Mouse (Mus musculus) heart, postnatal 4 days (tissue): Measurements from ENCODE around the gene Pold1. TPM values are rescaled to one million over a fixed set of nuclear protein-coding genes. Genes with fewer than 3 reads are reported as not detected.

Experiments
- DNase-seq: peaks from one replicate; pipeline ENCODE4 v3.0.0; 2021
- total RNA-seq, 2 experiments: library from RNA; stranded (reverse); gene quantifications; 2 replicates each; pipeline ENCODE4 v1.2.3; 2021

The Pold1 gene
- total RNA-seq, 2 experiments from 2014 or later = 42.4 to 46.5 TPM

DNA sequence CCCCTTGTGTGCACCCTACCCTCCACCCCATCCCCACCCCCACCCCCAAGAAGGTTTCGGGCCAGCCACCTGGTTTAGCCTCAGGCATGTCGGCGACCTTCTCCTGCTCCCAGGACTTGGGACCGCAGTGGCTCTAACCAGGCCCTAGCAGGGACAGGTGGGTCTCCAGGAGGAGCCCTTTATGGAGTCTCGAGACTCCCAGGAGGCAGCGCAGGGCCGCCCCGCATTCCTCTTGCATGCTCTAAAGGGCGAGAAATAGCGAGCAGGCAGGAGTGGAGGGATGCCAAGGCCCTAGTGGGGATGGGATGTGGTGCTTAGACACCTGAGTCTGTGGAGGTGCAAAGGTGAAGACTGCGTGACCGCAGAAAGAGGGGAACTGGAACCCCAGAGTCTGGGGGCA, 24.1 kb downstream of the Pold1 start, which contains the start of gene Mybpc2:
Mybpc2 (minus strand) TSS at position 155 of the 400 bp plus-strand sequence.
- DNase-seq = peak; percentile 78

DNA sequence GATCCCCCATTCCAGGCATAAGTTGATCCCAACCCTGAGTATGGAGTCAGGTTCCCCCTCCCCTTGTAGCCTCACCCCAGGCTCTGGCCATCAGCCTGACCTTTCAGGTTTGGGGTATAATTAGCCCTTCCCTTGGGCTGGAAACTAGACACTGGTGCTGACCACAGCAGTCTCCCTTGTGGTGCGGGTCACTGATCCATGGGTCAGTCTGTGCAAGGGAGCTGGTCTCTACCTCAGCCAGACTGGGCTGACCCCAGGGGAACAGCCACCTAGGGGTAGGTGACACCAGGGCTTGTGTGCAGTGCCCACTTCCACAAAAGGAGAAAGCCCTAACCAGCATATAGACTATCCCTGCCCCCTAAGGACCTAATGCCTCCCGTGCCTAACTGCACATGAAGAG, 25.6 kb downstream of the Pold1 start:
- DNase-seq = no peak

DNA sequence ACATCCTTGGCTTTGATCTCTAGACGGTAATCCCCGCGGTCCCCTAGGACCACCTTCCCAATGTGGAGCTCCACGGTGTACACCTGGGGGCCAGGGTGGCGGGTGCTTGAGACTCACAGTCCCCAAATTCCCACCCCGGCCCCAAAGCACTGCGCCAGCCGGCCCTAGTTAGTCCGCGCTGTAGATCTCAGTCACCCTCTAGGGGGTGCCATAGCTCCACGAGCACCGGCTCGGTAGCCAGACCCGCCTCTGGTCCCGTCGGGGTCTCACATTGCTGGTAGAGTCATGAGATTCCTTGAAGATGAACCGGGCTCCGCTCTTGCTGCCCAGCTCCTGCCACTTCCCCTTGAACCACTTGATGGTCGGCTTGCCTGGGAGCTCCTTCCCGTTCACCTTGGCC, 26.9 kb downstream of the Pold1 start:
- peak; percentile 77 for DNase-seq

DNA sequence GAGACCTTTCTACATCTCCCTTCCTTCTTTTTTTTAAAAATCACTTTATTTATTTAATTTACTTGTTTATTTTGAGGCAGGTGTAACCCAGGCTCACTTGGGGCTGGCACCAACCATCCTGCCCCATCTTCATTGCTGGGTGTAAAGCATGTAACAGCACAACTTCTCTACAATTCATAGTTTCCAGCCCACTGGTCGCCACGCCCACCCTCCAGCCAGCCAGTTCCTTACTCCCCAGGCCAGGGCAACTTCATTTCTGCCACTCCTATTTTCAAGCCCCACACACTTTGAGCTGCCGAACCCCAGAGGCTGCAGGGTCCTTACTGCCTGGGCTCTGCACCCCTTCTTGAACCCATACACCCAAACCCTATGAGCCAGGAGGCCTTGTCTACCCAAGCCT, 27.7 kb downstream of the Pold1 start:
- DNase-seq = no peak

DNA sequence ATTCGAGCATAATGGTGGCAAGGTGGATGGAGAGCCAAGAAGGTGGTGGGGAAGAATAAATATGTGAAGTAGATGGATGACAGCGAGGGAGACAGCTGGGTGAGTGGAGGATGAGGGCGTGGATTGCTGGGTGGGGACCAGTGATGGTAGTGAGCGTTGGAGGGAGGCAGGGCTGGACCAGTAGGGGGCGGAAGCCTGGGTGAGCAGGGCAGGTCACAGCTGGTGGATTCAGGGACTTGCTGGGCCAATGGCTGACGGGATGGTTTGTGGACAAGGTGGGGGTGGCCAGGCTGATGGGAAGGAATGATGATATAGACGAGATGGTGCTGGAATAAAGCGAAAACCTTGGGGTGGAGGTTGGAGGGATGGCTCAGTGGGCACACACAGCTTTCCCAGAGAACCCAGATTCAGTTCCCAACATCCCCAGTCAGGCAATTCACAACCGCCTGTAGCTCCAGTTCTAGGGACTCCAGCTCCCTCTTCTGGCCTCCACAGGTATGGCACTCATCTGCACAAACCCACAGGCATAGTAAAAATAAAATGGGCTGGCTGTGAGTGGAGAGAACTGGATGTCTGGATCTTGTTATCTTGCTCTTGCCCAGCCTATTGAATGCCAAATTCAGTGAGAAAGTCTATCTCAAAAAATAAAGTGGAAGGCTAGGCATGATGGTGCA, 29.3 kb downstream of the Pold1 start:
- no peak for DNase-seq

DNA sequence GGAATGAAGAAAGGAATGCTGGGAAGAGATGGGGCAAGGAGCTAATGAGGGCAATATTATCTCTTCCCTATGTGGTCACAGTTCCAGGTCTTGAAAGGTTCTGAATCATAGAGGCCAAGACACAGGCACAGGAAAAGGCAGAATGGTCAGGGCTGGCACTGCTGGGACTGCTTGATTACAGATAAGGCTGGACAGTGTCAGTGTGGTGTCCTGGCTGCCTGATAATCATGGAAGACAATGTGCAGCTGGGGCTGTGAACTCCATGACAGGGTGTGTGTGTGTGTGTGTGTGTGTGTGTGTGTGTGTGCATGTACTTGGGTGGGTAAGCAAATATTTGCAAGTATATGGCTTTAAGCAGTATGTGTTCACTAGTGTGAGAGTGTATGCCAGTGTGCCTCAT, 41.2 kb downstream of the Pold1 start:
- no peak for DNase-seq

DNA sequence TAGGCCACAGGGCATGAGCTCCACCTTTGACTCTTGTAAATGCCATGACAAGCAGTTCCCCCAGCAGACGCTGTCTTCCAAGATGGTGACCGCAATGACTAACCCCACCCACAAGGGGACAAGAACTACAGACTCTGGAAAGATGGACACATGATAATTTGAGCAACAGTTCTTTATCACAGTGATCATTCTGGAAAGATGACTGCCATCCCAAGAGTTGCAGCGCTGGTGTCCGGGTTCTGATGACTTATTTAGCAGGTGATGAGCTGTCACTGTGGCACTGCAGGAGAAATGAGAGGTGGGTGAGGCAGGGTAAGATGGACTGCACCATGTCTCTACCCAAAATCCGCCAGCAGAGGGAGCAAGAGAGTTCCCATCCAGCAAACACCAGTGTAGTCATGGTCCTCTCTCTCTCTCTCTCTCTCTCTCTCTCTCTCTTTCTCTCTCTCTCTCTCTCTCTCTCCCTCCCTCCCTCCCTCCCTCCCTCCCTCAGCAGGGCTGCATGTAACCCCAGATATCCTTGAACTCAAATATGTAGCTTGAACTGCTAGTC, 47.0 kb downstream of the Pold1 start:
- DNase-seq = peak; percentile 83

DNA sequence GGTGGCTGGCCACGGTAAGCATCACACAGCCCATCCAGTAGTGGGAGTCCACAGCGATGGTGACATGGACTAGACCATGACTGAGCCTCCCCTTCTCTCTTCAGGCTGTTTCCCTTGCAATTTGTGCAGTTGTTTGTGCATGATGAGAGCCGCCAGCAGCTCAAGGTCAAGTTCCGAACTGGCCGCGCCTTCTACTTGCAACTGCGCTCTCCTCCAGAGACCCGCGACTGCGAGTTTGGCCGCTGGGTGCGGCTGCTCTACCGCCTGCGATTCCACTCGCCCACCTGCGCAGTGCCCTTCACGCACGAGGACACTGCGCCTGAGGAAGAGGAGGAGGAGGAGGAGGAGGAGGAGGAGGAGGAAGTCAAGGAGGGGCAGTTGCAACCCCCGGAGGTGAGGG, 48.6 kb downstream of the Pold1 start:
- DNase-seq = no peak

DNA sequence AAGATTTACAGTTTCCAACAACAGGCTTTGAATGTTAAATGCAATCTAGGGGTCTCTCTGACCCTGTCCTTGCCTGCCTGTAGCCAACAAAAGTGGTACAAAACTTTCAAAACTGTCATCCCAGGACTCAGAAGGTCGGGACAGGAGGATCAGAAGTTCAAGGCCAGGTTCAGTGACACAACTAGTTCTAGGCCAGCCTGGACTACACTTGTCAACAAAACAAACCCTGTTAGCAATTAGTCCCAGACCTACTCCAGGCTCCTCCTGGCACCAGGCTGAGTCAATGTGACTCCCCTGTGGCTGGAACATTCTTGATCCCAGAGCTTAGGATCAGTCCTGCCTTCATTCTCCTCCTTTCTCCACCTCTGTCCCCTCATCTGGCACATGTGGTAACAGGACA, 49.7 kb downstream of the Pold1 start:
- no peak for DNase-seq

DNA sequence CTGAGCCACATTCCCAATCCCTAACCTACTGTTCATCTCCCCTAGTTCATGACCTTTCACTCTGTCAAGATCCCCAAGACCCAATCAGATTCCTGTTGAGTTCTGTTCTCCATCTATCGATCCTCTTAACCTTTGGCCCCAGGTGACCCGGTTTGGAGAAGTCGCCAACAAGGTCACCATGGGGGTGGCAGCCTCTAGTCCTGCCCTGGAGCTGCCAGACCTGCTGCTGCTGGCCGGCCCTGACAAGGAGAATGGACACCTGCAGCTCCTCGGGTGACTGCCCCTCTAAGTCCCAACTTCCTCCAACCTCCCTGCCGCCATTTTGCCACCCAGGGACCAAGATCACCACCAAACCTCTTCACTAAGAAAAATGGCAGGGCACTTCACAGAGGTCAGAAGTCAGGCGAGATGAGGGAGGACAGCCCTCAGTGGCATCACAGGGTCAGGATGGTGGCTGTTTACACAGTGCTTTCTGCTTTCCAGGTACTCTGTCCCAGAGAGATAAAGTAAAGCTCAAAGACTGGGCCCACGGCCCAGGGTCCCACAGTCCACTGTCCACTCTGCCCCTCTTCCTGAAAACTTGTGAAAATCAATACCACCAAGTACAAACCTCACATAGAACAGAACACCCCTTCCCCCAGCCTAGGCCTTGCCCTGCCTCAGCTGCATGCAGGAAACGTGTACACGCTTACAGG, 51.1 kb downstream of the Pold1 start:
- DNase-seq = no peak

DNA sequence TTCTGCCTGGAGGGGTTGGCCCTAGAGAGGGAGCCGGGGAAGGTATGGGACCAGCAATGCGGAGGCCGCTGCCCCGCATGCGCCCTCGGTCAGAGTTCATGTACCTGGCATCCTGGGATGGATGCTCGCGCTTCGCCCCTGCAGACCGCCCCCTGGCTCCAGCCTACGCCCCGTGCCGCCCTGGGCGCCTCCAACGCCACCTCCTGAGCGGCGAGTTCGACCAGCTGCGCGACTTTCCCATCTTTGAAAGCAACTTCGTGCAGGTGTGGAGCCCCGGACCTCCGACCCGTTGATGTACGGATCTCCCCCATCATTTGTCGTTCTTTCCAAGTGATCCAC, 51.9 kb downstream of the Pold1 start:
- no peak for DNase-seq

DNA sequence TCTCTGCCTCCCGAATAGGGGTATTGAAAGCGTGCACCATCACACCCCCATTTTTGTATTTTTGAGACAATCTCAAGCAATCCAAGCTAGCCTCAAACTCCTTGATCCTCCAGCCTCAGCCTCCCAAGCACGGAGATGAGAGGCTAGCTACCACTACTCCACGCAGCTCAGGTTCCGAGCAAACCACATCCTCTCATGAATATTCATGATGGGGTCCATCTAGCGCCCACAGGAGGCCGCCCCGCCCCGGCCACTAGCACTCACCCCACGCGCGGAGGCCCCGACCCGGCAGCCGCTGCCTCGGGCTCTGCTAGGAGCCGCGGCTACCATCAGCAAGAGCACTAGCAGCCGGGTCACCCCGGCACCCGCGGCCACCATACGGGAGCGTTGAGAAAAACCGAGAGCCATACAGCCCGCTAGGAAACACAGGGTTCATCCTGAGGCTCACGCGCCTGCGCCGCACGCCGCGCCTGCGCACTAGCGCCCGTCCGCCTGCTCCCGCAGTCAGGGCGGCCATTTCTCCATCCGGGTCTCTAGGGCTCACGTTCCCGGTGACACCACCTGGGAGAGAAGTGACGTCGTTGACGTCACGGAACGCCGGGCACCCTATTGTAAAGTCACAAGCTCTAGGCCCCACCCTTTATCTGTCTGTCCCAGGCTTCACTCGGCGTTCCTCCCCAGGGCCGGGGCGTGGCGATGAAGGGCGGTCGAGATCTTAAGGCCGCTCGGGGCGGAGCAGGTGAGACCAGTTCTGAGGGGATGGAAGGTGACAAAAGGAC, 52.5 kb downstream of the Pold1 start, which contains the start of the genes Emc10 and Fam71e1:
Emc10 (minus strand) TSS at position 538 of the 779 bp plus-strand sequence.
Fam71e1 (plus strand) TSS at position 590 of the 779 bp plus-strand sequence.
- peak; percentile 97 for DNase-seq

DNA sequence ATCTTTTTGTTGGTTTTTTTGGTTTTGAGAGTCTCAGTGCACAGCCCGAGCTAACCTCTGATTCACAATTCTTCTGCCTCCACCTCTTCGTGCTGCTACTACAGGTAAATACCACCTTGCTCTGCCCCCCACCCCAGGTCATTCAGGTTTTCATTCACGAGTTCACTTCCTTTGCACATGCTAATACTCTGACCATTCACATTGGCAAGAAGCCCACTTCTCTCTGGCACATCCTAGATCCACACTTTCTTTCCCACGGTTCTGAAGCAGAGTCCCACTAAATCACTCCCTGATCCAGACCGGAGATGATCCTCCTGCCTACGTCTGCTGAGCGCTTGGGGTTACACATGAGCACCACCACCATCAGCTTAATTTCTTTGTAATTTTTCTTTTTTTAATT, 53.6 kb downstream of the Pold1 start:
- no peak for DNase-seq

DNA sequence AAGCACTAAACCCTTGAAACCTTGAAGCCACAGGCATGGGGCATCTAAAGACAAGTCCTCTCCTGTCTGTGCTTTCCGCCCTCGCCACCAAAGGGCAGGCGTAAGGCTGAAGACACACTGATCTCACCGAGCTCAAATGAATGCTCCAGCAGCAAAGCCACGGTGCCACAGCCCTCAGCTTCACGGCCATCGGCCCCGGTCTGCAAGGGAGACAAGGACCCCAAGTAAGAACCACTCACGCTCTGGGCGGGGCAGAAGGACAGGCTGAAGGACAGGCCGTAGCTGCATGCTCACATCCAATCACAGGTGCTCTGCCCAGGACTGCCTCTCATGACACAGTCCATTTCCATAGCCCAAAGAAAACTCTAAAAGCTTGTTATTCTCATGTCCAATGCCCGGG, 54.0 kb downstream of the Pold1 start:
- DNase-seq = no peak

DNA sequence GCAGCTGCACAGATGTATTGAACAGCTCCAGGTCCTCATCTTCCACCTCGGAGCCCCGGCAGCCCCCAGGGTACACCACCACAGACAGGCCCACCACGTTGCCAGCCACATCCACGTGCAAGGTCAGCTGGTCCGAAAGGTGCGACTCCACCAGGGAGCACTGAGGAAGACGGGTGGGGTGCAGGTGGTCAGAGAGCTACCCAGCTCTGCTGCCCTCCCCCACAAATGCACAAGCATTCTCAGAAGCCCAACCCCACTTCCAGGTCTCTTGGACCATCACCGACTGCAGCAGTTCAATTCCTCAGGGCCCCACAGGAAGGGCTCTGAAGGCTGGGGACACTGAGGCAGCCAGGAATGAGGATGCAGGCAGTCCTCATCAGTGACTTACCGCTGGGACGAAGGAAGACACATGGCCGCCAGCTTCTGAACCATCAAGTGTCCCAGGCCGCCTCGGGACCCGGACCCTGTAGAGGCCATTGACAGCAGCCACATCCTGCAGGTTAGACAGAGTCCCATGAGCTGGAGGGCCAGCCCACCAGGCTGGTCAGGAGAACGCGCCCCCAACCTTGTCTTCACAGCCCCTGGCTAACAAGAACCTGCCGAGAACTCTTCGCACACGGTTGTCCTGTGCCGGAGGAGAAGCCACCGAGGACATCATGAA, 56.4 kb downstream of the Pold1 start:
- DNase-seq = no peak

DNA sequence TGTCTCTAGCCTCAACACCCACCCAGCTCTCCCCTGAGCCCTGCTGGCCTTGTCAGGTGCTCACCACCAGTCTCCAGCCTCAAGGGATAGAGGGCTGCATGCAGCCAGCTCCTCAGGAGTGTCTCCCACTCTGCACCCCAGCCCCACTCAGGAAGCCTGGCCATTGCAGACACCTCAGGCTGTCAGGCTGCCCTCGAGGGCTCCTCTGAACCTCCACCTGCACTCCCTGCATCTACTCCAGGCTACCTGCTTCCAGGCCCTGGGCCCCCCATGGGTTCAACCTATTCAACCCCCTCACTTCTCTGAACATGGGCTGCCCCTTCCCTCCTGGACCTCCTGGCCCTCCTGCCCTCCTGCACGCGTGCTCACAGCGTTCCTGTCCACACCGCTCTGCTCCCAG, 57.3 kb downstream of the Pold1 start:
- no peak for DNase-seq

DNA sequence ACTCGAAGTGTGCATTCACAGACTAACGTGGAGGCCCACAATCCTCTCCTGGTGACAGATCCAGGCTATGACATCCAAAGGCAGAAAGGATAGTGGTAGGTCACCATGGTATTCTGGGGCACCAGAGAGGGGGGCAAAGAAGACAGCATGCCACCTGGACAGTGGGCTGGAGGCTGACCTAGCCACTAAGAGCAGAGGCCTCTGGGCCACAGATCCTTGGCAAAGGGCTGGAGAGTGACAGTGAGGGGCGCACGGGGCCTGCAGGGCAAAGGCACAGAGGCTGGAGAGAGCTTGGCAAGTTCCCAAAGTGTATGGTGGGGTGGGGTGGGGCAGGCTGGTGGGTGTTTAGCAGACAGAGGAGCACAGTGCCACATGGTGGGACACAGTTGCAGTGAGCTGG, 58.4 kb downstream of the Pold1 start:
- DNase-seq = no peak

DNA sequence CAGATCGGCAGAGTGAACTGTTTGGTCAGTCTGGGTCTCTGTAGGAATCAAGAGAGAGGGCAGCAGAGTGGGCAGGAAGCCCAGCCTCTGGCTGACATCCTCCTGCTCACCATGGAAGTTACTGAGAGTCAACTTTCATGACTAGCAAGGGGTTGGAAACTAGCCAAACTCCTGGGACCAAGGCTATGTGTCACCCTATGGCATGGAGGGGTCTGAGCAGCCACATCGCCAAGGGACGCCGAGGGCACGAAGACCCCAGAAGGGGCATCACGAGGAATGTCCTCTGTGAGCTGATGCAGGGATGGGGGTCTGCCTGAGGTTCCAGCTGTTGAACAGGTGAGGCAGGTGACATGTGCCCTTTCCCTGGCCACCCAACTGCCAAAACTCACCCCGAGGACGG, 60.1 kb downstream of the Pold1 start:
- peak; percentile 12 for DNase-seq

DNA sequence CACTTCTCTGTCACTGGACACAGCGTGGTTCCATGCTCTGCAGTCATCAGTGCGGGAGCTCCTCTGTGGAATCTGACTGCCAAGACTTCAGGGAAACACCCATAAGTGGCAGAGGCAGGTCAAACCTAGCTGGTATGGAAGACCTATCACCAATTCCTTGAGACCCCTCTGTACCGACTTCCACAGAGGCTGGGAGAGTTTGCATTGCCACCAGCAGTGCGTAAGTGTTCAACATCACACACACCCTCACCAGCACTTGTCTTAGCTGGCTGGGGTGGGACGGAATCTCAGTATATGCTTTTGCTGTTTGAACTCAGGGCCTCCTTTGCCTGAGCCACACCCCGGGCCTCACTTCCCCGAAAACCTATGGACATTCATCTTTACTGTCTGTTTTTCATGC, 60.7 kb downstream of the Pold1 start:
- no peak for DNase-seq

DNA sequence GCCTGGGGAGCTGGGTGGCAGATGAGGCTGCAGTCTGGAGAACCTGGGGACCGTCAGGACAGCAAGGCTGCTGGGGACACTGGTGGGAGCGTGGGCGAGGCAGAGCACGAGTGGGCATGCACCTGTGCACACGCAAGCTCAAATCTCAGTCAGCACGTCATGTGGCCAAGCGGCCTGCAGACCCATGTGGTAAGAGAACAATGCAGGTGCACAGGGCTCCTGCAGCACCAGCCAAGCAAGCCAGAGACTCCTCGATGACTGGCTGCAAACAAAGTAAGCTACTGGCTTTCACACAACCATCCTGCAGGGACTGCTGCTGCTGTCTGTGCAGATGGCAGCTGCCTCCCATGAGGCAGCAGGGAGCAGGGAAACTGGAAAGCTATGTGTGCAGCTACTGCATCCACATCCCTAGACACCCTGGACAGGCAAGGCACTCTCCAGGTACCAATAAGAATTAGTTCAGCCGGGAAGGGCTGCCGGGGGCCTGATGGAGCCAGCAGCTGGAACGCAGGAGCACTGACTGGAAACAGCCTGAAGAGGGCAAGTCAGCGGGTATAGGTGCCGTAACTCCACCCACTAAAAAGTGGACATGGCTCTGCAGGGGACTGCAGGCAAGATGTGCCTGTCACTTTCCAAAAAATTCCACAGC, 61.6 kb downstream of the Pold1 start:
- DNase-seq = peak; percentile 4

DNA sequence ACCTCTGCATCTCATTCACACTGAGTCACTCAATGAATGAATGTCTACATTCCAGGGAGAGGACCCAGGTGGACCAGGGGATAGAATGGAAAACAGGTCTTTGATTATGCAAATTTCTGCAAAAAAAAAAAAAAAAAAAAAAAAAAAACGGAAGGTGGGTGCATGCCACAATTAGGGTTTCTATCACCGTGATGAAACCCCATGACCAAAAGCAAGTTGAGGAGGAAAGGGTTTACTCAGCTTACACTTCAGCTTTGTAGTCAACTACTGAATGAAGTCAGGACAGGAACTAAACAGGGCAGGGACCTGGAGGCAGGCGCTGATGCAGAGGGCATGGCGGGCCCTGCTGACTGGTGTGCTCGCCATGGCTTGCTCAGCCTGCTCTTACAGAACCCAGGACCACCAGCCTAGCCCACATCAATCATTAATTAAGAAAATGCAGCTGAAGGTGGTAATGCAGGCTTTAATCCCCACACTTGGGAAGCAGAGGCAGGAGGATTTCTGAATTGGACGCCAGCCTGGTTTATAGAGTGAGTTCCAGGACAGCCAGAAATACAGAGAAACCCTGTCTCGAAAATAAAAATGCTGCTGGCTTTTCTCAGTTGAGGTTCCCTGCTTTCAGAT, 63.0 kb downstream of the Pold1 start:
- no peak for DNase-seq
